Mouse (Mus musculus) CD8-positive naive resting alpha-beta T cell, adult 2 months (primary cell): ENCODE data around the gene Tlr9.
A peak's percentile ranks its signal among the peaks of the same experiment; 100 is the strongest.

Experiments
- DNase-seq, 2 experiments: peaks; one replicate each; pipeline ENCODE4 v3.0.0; 2022; ENCODE audit warnings: low read depth in 2 of 2, low spot score in 2 of 2

The Tlr9 gene

DNA sequence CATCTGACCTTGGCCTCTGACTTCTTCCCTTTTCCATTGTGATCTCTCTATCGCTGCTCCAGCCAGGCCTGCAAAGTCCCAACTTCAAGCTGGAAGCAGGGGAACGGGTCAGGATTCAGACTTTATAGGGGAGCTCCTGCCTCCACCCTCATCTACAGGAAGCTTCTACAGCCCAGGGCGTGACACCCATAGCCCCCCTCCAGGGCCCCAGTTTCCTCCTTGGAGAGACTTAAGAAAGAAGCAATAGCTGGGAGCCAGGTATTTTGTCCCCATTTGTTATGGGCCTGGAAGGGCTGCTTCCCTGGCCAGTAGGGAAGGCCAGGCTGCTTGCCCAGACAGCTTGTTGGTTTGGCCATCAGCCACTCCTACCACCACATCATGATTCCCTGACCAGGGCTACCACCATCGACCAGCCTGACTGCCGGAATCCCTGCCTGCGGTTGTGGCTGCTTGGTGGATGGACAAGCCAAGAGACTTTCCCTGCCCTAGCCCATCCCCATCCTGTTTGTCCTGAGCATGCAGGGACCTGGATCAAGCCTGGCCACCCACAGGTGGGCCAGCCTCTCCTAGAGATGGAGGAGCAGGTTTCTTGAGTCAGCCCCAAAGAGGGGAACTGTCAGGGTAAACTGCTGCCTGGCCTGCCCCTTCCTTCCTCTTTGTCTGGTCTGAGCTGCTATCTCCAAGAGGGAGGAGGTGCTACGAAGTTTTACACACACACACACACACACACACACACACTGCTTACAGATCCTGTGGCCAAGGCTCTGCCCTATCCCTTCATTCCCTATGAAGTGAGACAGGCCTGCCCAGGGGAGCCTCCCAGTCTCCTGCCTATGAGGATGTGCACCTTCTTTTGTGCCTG is 18.2 kb upstream of the Tlr9 start:
- no peak for DNase-seq

DNA sequence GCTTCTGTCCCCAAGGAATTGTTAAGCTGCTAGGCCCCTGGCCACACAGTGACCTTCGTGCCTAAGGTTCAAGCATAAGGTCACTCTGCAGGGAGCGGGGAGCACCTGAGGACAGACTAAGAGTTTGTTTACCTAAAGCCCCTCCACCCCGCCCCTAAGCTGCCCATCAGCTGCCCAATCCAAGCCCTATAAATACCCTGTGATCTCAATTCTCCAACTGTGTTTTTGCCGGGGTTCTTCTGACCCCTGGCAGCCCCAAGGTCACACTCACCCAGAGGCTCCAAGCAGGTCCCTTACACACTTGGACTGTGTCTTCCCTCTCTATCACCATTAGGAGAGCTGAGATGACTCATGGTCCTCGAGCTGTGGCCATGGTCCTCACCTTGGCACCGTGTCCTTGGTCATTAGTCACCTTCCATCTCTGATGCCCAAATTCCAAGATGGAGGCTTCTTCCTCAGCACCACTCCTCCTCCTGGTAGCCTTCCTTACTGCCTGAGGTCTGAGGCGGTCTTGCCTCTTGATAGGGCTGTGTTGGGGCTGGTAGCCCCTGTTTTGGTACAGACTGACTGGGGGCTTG is 16.6 kb upstream of the Tlr9 start:
- DNase-seq, result no peak

DNA sequence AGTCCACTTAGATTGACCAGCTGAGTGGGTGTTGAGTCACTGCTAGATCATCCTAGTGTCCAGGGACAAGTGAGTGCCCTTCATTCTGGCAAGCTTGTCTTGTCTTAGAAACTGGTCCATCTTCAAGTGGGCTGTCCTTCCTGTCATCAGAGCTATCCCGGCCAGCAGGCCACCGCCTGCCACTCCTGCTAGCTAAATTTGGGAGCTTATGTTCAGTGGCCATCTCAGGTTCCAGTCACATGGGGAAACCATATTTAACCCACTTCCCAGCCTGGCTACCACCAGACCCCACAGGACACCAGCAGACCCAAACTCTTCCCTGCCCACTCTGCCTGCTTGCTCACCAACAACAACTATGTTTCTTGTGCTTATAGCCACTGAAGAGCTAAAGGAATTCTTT is 15.9 kb upstream of the Tlr9 start:
- DNase-seq, result no peak

DNA sequence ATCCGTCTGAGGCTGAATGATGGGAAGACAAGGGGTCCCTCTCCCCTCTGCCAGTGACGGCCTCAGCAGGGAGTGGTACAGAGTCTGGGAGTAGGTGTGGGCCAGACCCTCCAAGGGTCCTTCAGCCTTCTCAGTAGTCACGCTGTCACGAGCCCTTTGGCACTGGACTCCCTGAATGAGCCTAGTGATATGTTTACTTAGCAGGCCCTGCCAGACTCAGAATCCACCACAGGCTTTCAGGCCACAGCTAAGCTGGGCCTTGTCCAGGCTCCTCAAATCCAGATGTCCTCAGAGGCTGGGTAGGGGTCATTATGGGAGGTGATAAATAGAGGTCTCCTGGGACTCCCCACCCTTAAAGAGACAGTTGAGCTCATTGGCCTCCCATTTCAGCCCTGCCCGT is 14.2 kb upstream of the Tlr9 start:
- no peak for DNase-seq

DNA sequence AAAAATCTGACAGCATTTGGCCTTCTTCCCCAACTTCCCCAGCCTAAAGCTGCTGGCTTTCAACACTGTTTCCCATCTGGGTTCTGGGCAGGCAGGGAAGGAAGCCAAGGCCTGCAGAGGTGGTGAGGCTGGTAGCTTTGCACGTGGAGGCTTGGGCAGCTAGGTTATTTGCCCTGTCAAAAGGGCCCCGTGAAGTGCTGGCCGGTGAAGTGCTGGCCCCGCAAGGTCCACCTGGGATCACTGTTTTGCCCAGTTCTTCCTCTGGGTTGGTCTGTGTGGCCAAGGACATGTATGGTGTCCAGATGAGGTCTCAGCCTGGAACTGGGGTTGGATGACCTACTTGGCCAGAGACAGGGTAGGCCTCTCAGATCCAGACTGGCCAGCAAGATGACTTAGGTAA is 12.4 kb upstream of the Tlr9 start:
- no peak for DNase-seq

DNA sequence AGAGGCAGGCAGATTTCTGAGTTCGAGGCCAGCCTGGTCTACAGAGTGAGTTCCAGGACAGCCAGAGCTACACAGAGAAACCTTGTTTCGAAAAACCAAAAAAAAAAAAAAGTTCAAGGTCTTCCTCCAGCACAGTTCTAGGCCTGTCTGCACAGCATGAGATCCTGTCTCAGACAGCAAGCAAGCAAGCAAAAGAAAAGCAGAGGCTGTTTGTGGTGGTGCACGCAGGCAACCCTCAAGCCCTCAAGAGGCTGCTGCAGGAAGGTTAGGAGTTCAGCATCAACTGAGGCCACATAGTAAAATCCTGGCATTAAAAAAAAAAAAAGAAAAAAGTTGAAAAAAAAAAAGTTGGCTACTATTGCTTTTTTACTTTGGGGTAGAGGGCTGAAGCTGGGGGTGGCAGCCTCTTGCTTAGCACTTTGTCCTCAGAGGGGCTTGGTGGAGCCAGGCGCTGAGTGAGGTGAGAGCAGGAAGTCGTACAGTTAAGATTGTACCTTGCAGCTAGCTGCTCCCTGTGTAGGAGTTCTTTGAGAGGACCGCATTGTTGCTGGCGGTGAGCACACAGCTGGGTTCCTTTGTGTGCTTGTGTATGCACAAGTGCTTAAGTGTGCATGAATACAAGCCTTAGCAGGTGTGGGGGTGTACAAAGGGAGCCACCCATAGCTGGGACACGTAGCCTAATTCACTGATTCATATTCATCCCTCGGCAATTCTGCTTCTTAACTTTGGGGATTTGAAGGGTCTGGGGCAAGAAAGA is 11.4 kb upstream of the Tlr9 start:
- DNase-seq, result peak in 1 of 2 experiments; percentile 46

DNA sequence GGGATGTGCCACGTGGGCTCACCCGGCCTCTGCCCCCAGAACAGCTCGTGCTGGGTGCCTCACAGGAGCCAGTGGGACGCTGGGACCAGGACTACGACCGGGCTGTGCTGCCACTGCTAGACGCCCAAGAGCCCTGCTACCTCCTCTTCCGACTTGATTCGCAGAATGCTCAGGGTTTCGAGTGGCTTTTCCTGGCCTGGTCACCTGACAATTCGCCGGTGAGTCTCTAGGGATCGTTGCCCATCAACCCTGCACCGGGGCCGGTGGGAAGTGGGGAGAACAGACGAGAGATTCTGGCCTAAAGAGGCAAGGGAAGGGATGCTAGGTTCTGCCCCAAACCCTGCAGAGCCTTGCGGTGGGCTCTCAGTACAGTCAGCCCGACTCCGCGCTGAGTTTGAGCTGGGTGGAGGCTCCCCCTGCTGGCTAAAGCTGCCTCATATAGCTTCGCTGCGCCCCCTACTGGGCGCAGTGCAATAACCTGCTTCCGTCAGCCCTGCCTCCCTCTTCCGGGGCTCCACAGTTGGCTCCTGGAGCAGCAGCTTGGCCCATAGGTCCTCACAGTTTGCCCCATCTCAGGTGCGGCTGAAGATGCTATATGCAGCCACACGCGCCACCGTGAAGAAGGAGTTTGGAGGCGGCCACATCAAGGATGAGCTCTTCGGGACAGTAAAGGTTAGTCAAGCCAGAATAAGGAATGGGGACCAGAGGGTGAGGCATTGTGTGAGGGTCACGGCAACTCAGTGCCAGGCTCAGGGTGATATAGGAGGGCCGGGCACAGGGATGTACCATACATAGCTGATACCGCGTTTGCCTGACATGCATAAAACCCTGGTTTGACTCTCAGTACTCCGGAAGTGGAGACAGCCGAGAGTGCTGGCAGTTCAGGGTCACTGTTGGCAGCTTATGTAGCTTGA is 10.5 kb upstream of the Tlr9 start:
- peak; percentile 85 to 90 for DNase-seq

DNA sequence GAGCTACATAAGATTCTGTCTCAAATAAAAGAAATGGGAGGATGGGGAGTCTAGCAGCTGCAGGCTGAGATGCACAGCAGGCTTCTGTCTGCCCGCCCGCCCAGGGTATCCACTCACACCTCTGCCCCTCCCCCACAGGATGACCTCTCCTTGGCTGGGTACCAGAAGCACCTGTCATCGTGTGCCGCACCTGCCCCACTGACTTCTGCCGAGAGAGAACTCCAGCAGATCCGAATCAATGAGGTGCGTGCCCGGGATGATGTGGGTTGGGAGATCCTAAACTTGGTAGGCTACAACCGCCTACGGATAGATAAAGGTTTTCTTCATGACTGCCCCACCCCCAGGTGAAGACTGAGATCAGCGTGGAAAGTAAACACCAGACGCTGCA is 9.8 kb upstream of the Tlr9 start:
- no peak for DNase-seq

DNA sequence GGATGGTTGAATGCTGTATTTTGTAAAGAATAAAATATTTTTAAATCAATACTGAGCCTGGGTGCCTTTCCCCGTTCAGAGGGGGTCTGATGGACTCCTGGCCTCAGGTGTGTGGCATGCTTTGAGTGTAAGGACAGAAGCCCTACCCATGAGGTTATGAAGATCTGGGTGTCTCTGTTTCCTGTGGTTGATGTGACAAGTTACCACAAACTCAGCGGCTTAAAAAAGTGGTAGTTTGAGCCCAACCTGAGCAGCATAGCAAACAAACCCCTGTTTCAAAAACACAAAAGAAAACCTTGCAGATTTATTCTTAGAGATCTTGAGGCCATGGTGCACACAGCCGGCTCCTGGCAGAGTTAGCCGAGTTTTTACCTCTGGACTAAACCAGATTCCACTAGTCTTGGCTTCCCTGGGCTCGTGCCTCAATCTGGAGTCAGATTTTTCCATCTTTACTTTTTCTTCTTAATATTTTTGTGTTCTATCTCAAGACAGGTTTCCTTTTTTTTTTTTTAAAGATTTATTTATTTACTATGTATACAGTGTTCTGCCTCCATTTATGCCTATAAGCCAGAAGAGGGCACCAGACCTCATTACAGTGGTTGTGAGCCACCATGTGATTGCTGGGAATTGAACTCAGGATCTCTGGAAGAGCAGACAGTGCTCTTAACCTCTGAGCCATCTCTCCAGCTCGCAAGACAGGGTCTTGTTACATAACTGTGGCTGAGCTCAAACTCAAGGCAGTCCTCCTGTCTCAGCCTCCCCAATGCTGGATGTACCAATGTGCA is 6.9 kb upstream of the Tlr9 start:
- DNase-seq, result peak in 1 of 2 experiments; percentile 46

DNA sequence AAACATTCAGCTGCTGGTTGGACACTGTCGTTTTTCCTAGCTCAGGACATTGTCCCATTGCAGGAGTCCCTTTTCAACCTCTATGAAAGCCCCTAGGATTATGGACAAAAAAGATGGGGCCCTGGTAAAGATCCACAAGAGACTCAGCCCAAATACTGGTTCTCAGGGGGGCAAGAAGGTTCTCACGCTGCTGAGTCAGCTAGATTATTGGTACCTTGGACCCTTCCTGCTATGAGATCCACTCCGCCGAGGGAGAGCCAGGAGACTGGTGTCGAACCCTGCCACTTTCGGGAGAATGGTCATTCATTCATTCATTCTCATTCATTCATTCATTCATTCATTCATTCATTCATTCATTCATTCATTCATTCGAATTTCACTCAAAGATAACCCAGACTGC is 5.4 kb upstream of the Tlr9 start:
- no peak for DNase-seq

DNA sequence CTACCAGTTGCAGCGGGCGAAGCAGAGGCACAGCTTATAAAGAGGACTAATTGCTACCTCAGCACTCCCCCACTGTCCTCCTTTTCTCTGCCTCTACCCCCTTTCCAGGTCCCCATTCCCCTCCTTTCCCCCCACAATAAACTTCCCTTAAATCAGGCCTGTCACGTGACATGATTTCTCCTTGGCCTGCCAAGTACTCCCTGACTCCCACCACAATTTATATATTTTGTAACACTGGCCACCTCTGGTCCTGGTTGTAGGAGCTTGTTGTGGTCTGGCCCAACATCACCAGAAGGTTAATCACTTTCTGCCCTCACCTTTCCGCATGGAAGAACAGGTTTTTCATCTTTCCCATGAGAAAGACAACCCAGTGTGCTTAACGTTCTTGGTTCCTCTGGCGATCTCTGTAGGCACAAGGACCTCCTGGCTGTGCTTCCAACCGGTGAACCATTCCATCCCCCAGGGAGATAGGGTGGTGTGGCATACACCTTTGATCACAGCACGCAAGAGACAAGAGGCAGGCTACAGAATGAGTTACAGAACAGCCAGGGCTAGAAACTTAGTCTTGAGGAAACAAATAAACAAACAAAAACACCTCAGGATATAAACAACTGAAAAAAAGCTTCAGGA is 1.4 kb upstream of the Tlr9 start:
- DNase-seq, result no peak

DNA sequence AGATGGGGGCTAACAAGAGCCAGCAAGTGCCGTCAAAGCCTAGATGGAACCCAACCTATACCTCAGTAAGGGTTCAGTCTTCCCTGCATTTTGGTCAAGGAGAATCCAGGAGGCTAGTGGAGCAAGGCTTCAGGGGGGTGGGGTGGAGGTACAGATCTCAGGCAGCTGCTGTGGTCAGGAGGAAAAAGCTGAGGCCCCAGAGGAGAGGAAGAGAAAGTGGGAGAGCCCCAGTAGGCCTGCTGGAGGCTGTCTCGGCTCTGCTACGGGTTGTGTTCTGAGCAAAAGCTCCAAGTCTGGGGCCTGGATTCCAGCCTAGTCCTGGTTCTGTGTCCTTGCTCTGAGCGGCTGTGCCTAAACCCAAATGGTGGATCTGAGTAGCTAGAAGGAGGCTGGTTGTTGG is 596 bp downstream of the Tlr9 start:
- no peak for DNase-seq

DNA sequence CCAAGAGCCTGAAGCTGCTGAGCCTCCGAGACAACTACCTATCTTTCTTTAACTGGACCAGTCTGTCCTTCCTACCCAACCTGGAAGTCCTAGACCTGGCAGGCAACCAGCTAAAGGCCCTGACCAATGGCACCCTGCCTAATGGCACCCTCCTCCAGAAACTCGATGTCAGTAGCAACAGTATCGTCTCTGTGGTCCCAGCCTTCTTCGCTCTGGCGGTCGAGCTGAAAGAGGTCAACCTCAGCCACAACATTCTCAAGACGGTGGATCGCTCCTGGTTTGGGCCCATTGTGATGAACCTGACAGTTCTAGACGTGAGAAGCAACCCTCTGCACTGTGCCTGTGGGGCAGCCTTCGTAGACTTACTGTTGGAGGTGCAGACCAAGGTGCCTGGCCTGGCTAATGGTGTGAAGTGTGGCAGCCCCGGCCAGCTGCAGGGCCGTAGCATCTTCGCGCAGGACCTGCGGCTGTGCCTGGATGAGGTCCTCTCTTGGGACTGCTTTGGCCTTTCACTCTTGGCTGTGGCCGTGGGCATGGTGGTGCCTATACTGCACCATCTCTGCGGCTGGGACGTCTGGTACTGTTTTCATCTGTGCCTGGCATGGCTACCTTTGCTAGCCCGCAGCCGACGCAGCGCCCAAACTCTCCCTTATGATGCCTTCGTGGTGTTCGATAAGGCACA is 3.2 kb downstream of the Tlr9 start:
- DNase-seq, result no peak

DNA sequence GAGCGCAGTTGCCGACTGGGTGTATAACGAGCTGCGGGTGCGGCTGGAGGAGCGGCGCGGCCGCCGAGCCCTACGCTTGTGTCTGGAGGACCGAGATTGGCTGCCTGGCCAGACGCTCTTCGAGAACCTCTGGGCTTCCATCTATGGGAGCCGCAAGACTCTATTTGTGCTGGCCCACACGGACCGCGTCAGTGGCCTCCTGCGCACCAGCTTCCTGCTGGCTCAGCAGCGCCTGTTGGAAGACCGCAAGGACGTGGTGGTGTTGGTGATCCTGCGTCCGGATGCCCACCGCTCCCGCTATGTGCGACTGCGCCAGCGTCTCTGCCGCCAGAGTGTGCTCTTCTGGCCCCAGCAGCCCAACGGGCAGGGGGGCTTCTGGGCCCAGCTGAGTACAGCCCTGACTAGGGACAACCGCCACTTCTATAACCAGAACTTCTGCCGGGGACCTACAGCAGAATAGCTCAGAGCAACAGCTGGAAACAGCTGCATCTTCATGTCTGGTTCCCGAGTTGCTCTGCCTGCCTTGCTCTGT is 3.8 kb downstream of the Tlr9 start:
- DNase-seq, result no peak

DNA sequence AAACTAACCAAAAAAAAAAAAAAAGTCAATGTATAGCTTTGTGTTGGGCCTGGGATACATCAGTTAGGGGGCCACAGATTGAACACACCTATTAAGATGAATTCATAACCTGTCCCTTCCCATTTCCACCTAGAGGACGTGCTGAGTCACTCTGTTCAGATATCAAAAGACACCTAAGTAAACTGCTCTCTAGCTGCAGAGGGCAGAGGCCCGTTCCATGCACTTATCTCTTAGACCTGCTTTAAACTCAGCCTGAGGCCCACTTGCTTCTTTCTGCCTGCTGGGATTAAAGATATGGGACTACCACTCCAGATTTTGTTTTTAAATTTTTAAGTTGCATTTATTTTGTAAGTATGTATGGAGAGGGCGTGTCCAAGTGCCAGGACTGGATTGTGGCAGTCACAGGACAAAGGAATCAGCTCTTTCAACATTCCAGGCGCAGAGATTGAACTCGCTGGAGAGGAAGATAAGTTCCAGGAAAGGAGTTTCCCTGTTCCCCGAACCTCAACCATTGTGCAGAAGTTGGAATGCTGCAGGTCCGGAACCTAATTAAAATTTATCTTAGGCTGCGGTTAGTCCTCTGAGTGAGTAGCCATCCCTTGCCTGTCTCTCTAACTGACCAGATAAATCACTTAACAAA is 5.5 kb downstream of the Tlr9 start:
- DNase-seq, result no peak

DNA sequence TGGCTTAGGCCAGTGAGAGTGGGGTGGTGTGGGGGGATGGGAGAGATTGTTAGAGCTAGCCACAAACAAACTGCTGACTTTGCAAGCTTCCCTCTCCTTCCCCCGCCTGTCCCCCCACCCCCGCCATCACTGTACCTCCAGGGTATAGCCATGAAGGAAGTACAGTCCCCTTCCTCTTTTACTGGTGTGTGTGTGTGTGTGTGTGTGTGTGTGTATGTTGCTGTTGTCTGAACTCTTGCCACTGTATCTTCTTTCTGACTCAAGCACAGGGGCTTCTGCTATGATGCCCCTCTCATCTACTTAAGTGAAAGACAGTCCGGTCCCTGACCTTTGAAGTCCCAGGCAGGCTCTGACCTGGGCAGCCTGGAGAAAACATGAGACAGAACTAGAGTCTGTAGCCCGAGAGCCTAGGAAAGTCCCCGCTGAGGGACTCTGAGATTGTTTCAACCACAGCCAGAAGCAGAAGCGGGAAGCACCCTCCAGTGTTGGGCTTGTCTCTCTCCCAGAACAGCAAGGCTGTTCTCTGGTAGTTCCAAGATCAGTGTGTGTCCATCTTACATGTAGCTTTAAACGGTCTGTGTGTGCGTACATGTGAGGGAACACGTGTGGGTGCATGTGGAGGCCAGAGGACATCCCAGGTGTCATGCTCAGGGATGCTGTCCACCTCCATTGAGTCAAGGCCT is 7.8 kb downstream of the Tlr9 start:
- no peak for DNase-seq

DNA sequence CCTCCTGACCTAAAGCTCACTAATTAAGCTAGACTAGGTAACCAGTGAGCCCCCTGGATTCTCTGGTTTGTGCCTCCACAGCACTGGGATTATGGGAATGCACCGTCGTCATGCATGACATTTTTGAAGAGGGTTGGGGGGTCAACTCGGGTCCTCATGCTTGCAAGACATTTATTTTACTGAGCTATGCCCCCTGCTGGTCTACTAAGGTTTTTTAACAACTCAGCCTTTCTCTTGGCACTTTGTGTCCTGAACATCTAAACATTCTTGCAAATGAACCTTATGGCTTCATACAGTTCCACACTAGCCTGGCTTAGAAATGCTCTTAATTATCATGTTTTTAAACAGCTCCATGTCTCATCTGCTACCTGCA is 8.3 kb downstream of the Tlr9 start:
- peak in 1 of 2 experiments; percentile 27 for DNase-seq

DNA sequence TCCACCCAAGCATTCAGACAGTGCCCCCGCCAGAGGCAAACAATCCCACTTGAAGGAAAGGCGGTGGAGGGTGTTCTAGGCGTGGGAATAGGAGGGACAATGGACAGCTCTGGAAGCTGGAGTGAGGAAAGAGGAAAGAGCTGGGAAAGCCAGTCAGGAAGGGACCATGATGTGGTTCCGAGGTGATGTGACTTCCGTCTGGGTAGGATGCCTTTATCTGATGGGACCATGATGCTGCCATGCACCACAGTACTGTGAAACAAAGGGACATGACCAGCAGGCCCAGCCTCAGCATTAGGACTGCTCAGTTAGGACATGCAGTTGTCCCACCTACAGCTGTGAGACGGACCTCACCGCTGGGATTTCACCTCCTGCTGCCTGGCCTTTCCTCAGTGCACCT is 8.8 kb downstream of the Tlr9 start:
- no peak for DNase-seq
